Mouse (Mus musculus) liver, postnatal 0 days (tissue): ENCODE data around the gene Il17c.

Experiments used
- CTCF ChIP-seq: sonication (generic); IDR thresholded peaks from 2 replicates; pipeline ENCODE4 v1.5.1; 2016; ENCODE audit warnings: antibody characterized with exemption, low read depth
- EP300 ChIP-seq: IDR thresholded peaks from 2 replicates; pipeline ENCODE4 v1.6.1; 2016; ENCODE audit warnings: antibody characterized with exemption, low read depth, mild to moderate bottlenecking

DNA sequence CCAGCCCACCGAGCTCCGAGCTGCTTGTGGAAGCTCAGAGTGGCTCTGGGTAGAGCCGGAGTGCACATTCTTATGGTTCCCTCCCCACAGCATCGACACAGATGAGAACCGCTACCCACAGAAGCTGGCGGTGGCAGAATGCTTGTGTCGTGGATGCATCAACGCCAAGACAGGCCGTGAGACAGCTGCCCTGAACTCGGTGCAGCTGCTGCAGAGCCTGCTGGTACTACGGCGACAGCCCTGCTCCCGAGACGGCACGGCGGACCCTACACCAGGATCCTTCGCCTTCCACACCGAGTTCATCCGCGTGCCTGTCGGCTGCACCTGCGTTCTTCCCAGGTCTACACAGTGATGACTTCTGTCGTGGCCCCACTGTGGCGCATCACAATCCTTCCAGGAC is 1.4 kb downstream of the Il17c start:
- TF ChIP-seq EP300 (no peak), CTCF (no peak)
